Mouse (Mus musculus) kidney, adult 8-10 months (tissue): ENCODE data around the gene Olfr410.

Experiments
- DNase-seq, 2 experiments: peaks; one replicate each; pipeline ENCODE4 v3.0.0; 2022

Gene Olfr410

DNA sequence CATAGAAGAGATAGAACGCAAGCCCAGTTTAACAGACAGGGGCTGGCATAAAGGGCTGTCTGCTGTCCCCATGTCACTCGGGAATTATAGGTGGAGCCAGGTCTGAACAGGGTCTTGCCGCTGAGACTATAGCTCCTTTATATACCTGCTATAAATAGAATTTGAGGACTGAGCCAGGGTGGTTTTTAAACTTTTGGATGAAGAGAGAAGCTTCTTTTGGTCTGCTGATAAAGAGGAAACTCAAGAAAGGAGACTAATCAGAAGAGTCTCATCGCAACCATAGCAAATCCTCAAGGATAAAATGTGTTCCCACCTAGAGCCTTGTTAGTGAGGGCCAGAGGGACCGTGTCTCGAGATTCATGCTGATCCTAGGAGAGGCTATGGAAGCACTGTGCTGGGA, at the start of gene Olfr410:
Gene Olfr410 (minus strand): TSS at position 101 of the 400 bp plus-strand sequence.
- DNase-seq: no peak

DNA sequence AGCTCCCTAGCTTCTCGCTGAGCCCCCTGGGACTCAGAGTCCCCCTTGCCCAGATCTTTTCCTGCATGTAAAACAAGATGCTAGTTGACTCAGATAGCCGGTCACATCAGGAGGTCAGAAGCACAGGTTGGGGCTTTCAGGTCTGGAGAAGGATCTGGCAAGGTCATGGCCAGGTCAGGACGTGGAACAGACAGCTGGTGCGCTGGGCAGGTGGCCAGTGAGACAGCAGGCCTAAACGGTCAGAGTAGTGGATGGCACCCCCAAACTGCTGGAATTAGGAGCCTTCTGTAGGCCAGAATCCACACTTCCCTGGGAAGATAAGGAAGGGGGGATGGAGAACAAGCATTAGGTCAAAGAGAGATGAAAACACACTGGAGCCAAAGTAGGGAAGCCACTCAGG, 49.4 kb upstream of the Olfr410 start:
- no peak for DNase-seq

DNA sequence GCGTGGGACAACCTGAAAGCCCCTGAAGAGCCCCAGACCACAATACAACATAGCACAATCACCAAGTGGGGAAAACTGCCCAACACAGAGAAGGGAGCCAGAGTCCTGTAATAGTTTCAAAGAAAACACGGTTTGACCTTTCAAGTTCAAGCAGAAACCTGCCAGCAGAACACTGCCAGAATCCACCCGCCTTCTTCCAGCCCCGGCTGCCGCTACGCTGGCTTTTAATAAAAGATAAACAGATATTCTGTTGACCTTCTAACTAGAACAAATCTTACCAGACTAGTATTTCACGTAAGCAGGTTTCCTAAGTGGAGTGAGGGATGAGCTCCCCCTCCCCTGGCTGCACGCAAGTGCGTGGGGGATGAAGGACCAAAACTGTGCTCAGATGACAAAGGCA, 47.8 kb upstream of the Olfr410 start:
- peak; percentile 27 to 28 for DNase-seq

DNA sequence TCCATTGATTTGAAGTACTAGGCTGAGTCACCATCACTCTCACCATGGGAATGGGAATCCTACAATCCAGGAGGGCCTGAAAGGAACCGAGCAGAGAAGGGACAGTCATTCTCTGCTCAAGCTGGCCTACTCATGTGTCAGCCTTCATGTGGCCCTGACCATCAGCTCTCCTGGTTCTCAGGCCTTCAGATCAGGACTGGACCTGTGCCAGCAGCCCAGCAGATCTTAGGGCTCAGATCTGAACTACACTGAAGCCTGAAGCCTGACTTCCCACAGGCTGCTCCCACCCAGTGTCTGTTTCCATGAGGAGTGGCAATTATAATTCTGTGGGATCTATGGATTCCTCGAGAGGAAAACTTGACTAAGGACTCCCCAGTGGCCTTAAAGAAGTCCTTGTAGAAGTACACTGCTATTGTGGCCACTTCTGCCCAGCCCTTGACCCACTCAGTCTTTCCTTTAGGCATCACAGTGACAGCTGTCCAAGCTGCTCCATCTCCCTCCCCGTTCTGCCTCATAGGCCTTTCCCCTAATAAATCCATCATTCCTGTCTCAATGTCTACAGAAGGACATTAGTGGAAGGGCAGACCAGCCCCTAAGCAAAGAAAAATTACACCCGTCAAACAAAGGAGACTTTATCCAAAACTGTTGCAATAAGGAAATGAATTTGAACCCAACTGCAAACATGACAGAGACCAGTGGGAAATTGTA, 41.5 kb upstream of the Olfr410 start:
- no peak for DNase-seq

DNA sequence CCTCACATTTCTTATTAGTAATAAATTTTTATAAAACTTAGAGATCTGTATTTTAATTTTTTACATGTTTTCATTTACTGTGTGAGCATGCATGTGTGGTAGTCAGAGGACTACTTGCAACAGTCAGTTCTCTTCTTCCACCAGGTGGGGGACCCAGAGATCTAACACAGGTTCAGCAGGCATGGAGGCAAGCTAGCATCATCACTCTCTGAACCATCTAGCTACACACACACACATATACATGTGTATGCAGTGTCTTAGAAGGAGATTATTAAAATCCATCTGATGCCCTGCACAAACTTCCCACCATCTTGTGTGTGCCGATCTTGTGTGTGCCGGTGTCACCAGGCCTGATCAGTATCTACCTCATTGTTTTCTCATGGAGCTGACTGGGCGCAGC, 39.0 kb upstream of the Olfr410 start:
- DNase-seq: peak; percentile 19 to 41

DNA sequence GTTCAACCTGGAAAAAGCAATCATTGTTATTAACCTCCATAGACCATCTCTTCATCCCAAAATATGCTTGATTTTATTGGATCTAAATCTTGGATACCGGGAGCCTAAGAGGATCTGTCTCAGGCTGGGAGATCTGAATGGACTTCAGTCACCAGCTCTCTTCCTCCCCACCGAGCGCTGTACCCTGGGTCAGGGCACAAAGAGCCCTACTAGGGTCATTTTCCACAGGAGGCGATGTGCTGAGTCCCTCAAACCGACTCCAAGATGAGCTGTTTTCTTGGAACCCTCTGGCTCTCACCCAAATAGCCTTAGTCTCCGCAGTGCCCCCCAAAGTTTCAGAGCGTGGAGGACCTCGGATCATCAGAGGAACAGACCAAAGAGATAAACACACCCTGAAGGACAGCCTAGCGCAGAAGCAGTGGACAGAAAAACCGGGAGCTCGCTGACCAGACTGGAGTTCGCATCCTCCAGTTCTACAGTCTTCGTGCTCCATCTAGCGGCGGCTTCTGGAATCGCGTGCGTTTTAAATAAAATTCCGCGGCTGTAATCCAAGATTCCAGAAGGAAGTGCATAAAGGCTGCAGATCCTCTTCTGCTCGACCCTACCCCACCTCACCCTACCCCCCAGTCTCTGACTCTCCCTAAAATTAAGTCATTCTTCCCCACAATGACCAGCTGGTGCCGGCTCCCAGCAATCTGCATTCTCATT, 33.7 kb upstream of the Olfr410 start:
- DNase-seq: peak; percentile 32 to 76

DNA sequence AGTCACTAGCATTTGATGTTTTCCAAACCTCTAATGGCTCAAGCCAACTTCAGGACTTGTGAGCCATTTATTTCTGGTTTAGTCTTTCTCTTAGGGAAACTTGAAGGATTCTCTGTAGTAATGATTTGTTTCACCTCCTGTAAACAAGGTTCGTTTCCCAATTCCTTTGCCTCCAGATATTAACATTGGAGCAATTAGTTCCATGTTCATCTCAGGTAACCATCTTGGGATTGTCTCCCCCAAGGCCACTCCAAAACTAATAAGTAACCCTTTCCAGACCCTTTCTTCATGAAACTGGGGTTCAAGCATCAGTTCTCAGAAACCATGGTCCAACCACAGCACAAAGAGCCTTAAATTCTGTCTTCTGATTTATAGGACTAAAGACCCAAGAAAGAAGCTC, 23.9 kb upstream of the Olfr410 start, which contains the start of gene Olfr412:
Gene Olfr412 (plus strand): TSS at position 301 of the 400 bp plus-strand sequence.
- no peak for DNase-seq

DNA sequence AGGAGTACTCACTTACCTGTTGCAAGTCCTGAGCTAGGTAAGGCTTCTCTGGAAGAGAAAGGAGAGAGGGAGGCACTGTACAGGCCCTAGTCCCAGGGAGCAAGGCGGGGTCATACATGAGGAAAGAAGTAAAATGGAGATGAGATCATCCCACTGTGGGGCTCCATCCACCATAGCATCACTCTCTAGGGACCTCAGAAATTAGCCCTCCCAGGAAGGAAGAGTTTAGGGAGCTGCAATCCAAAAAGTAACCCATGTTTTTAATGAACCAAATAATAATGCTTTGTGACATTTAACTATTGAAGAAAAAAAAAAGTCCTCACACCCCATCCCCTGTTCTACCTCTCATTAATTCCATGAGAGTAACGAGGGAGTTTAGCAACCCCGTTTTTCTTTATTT, 14.7 kb upstream of the Olfr410 start, which contains the start of gene Olfr411:
Gene Olfr411 (minus strand): TSS at position 101 of the 400 bp plus-strand sequence.
- no peak for DNase-seq

DNA sequence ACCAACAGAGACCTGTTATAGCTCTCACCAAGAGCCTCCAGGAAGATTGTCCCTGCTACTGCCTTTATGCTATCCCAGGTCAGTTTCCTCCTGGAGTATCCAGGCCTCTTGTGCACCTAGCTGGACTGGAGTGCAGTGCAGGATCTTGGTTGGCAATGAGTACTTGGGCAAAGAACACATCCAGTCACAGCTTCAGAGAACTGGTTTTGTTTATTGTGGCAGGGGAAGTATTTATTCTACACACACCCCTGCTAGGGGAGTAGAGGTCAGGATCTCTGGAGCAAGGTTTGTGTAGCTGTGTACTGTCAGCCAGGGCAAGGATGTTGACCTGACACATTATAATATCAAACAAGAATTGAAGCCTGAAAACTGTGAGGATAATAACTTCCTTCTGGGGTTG, 9.1 kb downstream of the Olfr410 start:
- DNase-seq: no peak

DNA sequence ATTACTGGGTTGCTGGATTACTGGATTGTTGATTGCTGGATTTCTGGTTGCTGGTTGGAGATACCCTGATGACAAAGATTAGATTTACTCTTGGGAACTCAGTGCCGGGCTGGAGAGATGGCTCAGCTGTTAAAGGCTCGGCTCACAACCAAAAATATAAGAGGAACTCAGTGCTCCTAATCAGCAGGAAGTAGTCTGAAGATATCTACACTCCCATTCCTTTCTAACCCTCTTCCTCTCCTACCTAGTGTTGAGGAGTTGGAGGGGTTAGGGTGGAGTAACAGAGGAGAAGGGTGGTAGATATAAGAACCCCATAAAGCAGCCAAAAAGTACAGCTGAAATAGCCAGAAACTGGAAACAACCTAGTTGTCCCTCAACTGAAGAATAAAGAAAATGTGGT, 11.8 kb downstream of the Olfr410 start:
- no peak for DNase-seq

DNA sequence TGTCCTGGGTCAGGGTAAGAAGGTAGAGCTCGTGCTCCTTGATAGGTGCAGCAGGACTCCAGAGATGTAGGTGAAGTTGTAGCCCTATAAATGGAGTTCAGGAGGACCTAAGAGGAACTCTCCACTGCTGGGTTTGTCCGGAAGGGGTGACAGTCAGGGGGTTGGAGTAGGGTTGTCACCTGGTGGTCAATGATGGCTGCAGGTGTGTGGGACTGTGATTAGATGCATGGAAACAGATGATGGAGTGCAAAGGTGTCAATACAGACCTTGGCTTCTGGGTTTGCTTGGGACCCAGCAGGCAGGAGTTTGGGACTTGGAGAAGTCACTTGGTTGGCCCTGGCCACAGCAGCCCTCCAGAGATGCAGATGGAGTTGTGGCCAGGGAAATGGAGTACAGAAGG, 50.6 kb downstream of the Olfr410 start:
- no peak for DNase-seq

DNA sequence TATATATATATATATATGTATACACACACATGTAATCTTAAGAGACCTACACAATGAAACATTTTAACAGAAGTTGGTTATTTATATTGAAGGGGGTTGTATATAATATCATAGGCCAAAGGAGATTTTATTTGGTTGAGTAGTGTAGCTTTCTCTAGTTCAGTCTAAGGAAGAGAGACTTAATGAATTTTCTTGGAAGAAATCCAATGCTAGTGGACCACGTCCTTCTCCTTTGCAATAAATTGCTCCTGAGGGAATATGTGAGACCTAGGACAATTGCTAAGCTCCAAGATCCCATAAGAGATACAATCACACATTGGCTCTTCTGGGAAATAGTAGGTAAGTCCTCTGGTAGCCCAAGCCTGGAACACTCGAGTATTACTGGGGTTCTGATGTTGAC, 54.4 kb downstream of the Olfr410 start, which contains the start of gene Olfr59:
Gene Olfr59 (plus strand): TSS at position 301 of the 400 bp plus-strand sequence.
- DNase-seq: no peak
